Mouse (Mus musculus) ovary, adult 10 weeks (tissue): Measurements from ENCODE around the gene A730049H05Rik. TPM values are rescaled to one million over a fixed set of nuclear protein-coding genes. Genes with fewer than 3 reads are reported as not detected.

Source experiments
- polyA plus RNA-seq: library from polyadenylated mRNA; stranded (reverse); fragments of 350-450 nt; fragmentation: Illumina TruSeq; extraction: RNeasy Lipid Tissue Mini Kit (QIAGEN cat#74804); gene quantifications from one replicate; pipeline ENCODE4 v1.2.3, GENCODE M21; 2014

The A730049H05Rik gene
- 9.3 TPM for polyA plus RNA-seq

GRCm38 (mm10) chr6:92816311-92816751 lies at the start of gene A730049H05Rik:
Gene A730049H05Rik, plus strand, starts transcription at chr6:92816478.

GRCm38 (mm10) chr6:92869089-92869581 lies 52.9 kb downstream of the A730049H05Rik start, which contains the start of gene Gm15737:
Gene Gm15737, plus strand, starts transcription at chr6:92869357.

Other genes with a start within 250 kb of the A730049H05Rik start
- gene Prickle2, start 110.3 kb upstream of the A730049H05Rik start, polyA plus RNA-seq = 25.1 TPM
- gene Gm15737, start 52.9 kb downstream of the A730049H05Rik start, polyA plus RNA-seq = 0.40 TPM
- gene Adamts9, start 127.0 kb downstream of the A730049H05Rik start, polyA plus RNA-seq = 24.3 TPM